Mouse (Mus musculus) liver, adult 2 months (tissue): ENCODE measurements at regions not wholly inside any gene's neighbourhood (a gene's known extent, or its start where the extent isn't known, plus 50 kb on each side); places are given as distances from the start of the nearest gene placed in this dataset.

Experiments used
- DNase-seq: peaks from one replicate; pipeline ENCODE4 v3.0.0-alpha.2; 2011; ENCODE audit warnings: low read depth, low spot score; ENCODE audit errors: extremely low read depth
- H3K27ac ChIP-seq: fragments of 200-500 bp; replicated peaks from 2 replicates; pipeline ENCODE4 v1.5.1; 2012; ENCODE audit warnings: low read depth, mild to moderate bottlenecking, control low read depth, inconsistent platforms, low read length; ENCODE audit not compliant: insufficient read depth
- H3K27me3 ChIP-seq: fragments of 200-500 bp; 2 replicates; pipeline ENCODE4 v1.6.1; 2012; ENCODE audit warnings: mild to moderate bottlenecking, moderate library complexity, low read length, inconsistent platforms; ENCODE audit not compliant: control insufficient read depth, insufficient read depth
- H3K36me3 ChIP-seq: fragments of 200-500 bp; 2 replicates; pipeline ENCODE4 v1.6.1; 2012; ENCODE audit warnings: low read length, inconsistent platforms; ENCODE audit not compliant: control insufficient read depth, insufficient read depth
- H3K4me1 ChIP-seq: fragments of 200-500 bp; 2 replicates; pipeline ENCODE4 v1.6.1; 2011; ENCODE audit warnings: low read length; ENCODE audit not compliant: control insufficient read depth, insufficient read depth
- H3K4me3 ChIP-seq: fragments of 200-500 bp; 2 replicates; pipeline ENCODE4 v1.5.1; 2011; ENCODE audit warnings: low read depth, mild to moderate bottlenecking, control low read depth, low read length, moderate library complexity; ENCODE audit not compliant: insufficient read depth
- H3K79me2 ChIP-seq: fragments of 200-500 bp; 2 replicates; pipeline ENCODE4 v1.6.1; 2012; ENCODE audit warnings: inconsistent platforms, mild to moderate bottlenecking, low read length, moderate library complexity; ENCODE audit not compliant: control insufficient read depth, insufficient read depth
- H3K9ac ChIP-seq: fragments of 200-500 bp; 2 replicates; pipeline ENCODE4 v1.6.1; 2012; ENCODE audit warnings: low read depth, mild to moderate bottlenecking, control low read depth, inconsistent platforms, low read length
- CTCF ChIP-seq: fragments of 200-500 bp; IDR thresholded peaks from 2 replicates; pipeline ENCODE4 v1.5.1; 2011; ENCODE audit warnings: low read depth, low read length, control low read depth
- POLR2A ChIP-seq: fragments of 200-500 bp; IDR thresholded peaks from 2 replicates; pipeline ENCODE4 v1.6.1; 2011; ENCODE audit warnings: low read length, control low read depth; ENCODE audit not compliant: insufficient read depth; ENCODE audit errors: extremely low read depth
- WGBS: fragments of 180-500 bp; shearing (Covaris S2); methylation state at CpG from one replicate; pipeline ENCODE4 v1.1.7; 2018; 5-methylcytosine and 5-hydroxymethylcytosine counted together

GRCm38 (mm10) chr8:33010106-33010505 is 418.4 kb upstream of the 5930422O12Rik start:
- no peaks in the 10 kb centered on the region for H3K36me3 ChIP-seq
- no peak overlapping the region for H3K27ac ChIP-seq
- no peaks in the 10 kb centered on the region for H3K79me2 ChIP-seq
- TF ChIP-seq CTCF (no peak), POLR2A (no peak)
- DNase-seq: no peak
- no peak overlapping the region for H3K4me3 ChIP-seq
- no peaks in the 10 kb centered on the region for H3K27me3 ChIP-seq
- no peaks in the 10 kb centered on the region for H3K4me1 ChIP-seq
- no peak overlapping the region for H3K9ac ChIP-seq

DNA sequence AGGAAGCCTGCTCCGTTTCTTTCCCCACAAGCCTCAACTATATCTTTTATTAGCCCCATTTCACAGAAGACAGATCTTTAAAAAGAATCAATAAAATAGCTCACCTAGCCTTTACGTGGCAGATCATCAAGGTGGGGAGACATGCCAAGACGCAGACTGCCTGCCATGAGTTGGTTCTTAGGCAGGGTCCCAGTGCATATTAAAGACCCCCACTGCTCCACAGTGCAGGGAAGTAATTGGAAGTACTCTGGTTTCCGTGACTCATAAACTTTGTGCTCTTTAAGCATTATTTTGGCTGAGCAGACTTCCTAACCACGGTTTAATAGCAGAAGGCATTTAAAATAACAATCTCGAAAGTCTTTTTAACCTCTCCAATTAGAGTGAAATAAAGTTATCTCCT is 415.7 kb upstream of the 5930422O12Rik start:
- H3K27me3 ChIP-seq: no peaks in the 10 kb centered on the region
- no peaks in the 10 kb centered on the region for H3K36me3 ChIP-seq
- no peak overlapping the region for H3K27ac ChIP-seq
- DNase-seq: no peak
- H3K4me1 ChIP-seq: no peaks in the 10 kb centered on the region
- H3K4me3 ChIP-seq: no peak overlapping the region
- H3K9ac ChIP-seq: no peak overlapping the region
- 80% methylated on average over 6 of the region's 6 CpGs for WGBS
- no peaks in the 10 kb centered on the region for H3K79me2 ChIP-seq
- TF ChIP-seq POLR2A (no peak), CTCF (no peak)

- DNase-seq: no peak
Observed at GRCm38 (mm10) chr8:33015861-33016260, 412.6 kb upstream of the 5930422O12Rik start.

DNA sequence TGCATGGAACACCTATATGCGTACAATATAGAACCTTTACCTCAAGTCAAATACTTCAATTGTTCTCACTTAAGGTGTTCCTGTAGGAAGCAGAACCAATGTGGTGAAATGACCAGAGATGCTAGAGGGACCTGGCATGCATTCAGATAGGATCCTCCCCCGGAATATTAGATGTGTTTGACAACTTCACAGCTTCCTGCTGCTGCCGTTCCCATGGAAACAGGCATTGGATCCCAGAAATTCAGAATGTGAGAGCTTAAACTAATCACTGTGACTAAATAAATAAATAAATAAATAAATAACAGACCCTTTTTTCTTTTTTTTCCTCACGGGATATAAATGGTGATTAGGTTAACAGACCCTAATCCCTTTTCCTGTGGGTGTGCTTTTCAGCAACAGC is 401.5 kb upstream of the 5930422O12Rik start:
- no peaks in the 10 kb centered on the region for H3K79me2 ChIP-seq
- H3K36me3 ChIP-seq: no peaks in the 10 kb centered on the region
- H3K4me3 ChIP-seq: no peak overlapping the region
- H3K4me1 ChIP-seq: no peaks in the 10 kb centered on the region
- no peak for DNase-seq
- no peak overlapping the region for H3K27ac ChIP-seq
- 63% methylated on average over 4 of the region's 4 CpGs for WGBS
- no peaks in the 10 kb centered on the region for H3K27me3 ChIP-seq
- TF ChIP-seq CTCF (no peak), POLR2A (no peak)
- H3K9ac ChIP-seq: no peak overlapping the region

More at GRCm38 (mm10) chr8:33015861-33016260, 412.6 kb upstream of the 5930422O12Rik start:
- no peaks in the 10 kb centered on the region for H3K4me1 ChIP-seq
- 73% methylated on average over 3 of the region's 3 CpGs for WGBS
- no peaks in the 10 kb centered on the region for H3K36me3 ChIP-seq
- TF ChIP-seq CTCF (no peak), POLR2A (no peak)
- H3K4me3 ChIP-seq: no peak overlapping the region
- H3K9ac ChIP-seq: no peak overlapping the region
- H3K27me3 ChIP-seq: no peaks in the 10 kb centered on the region
- H3K27ac ChIP-seq: no peak overlapping the region
- H3K79me2 ChIP-seq: no peaks in the 10 kb centered on the region

DNA sequence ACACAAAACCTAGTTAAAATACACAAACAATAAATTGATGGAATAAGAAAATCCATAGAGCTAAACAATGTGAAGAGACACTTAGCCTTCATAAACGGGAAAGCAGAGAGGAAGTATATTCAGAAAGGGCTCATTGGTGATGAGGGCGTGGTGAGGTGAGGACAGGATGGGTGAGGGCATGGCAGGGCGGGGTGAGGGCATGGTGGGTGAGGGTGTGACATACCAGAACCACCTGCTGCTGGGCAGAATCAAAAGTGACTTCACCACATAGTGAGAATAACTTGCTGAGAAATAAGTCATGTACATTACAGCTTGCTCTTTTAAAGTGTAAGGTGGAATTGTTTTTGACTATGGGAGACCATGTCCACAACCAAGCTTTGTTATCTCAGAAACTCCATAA is 399.1 kb upstream of the 5930422O12Rik start:
- TF ChIP-seq POLR2A (no peak), CTCF (no peak)
- Histone ChIP-seq H3K27me3 (no peaks in the 10 kb centered on the region), H3K4me3 (no peak overlapping the region), H3K9ac (no peak overlapping the region), H3K4me1 (no peaks in the 10 kb centered on the region), H3K27ac (no peak overlapping the region), H3K79me2 (no peaks in the 10 kb centered on the region), H3K36me3 (no peaks in the 10 kb centered on the region)
- DNase-seq: no peak
- 57% methylated on average over 3 of the region's 3 CpGs for WGBS

DNA sequence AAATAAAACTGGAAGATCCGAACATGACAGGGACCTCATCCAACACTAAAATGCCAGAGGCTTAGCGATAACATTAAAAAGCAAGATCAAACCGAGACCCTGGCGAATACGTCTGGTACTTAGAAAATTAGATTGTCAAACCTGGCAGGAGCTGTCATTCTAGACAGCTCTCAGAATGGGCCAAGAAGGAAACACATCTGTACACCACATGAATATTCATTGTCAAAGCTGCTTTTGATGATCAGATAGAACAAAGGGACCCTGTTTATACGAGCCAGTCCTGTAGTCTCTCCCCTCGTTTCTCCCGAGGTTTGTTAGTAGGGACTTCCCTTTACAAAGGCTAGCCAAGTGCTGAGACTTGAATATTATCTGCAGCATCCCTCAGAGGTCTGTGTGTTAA is 376.5 kb upstream of the 5930422O12Rik start:
- no peaks in the 10 kb centered on the region for H3K79me2 ChIP-seq
- no peak overlapping the region for H3K9ac ChIP-seq
- H3K36me3 ChIP-seq: no peaks in the 10 kb centered on the region
- no peak overlapping the region for H3K27ac ChIP-seq
- no peaks in the 10 kb centered on the region for H3K4me1 ChIP-seq
- 85% methylated on average over 8 of the region's 8 CpGs for WGBS
- TF ChIP-seq CTCF (no peak), POLR2A (no peak)
- H3K27me3 ChIP-seq: no peaks in the 10 kb centered on the region
- DNase-seq: no peak
- H3K4me3 ChIP-seq: no peak overlapping the region
